Mouse (Mus musculus): Measurements from ENCODE around the gene Haao. TPM values are rescaled to one million over a fixed set of nuclear protein-coding genes. Genes with fewer than 3 reads are reported as not detected.
"Not testable (repeated sequence)": the region's sequence is repeated elsewhere in the genome, so short reads cannot be mapped to it uniquely, and the experiment has no call there.

Haao gene
- polyA plus RNA-seq, 1 experiment from 2014 or later, result 0.40 TPM

DNA sequence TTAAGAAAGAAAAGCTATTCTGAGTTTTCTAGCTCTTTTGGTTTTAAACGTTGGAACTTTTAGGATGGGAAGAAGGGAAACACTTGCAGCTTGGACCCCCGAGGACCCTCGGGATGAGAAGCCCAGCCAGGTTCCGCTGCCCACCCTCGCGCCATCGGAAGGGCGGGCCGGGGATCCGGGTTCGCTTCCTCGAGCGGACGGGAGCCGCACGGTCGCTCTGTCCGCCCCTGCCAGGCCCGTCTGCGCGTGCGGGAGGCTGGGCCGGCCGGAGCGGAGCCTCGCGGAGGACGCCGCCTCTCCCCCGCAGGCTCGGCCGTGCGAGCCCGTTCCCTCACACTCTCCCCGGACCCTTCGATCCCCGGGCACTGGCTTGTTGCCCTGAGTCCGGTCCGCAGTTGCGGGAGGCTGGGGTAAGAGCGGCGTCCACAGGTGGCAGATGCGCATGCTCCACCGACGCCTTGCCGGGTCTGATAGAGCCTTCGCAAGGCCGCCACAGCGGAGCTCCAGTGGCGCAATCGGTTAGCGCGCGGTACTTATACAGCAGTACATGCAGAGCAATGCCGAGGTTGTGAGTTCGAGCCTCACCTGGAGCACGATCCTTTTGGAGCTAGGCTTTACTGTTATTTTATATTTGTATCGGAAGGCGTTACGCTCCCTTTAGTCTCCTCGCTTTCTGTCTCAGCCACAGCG lies 13.8 kb upstream of the Haao start:
- no peaks in the 10 kb centered on the region for H3K9me3 ChIP-seq (ENCODE audit: control insufficient read depth)
- ATAC-seq, result peak; percentile 94
- no peak for TF ChIP-seq CTCF (IDR thresholded peaks at IDR 0.05; ENCODE audit: low read depth)
- peak overlapping the region; percentile 78 for H3K9ac ChIP-seq (ENCODE audit: low read depth, low read length)
- H3K36me3 ChIP-seq (ENCODE audit: control insufficient read depth, insufficient read depth), result no peaks in the 10 kb centered on the region
- under 1% methylated on average over 62 of the region's 62 CpGs for WGBS
- no peaks in the 10 kb centered on the region for H3K4me1 ChIP-seq (replicated peaks; ENCODE audit: control insufficient read depth, insufficient read depth, low read length)
- H3K27ac ChIP-seq (ENCODE audit: low read depth, low read length), result peak overlapping the region; percentile 92
- H3K4me2 ChIP-seq (replicated peaks; ENCODE audit: low read depth), result peak overlapping the region; percentile 78
- H3K4me3 ChIP-seq (ENCODE audit: low read depth, low read length), result peak overlapping the region; percentile 76
- no peaks in the 10 kb centered on the region for H3K27me3 ChIP-seq (replicated peaks; ENCODE audit: control insufficient read depth, insufficient read depth, low read length)

DNA sequence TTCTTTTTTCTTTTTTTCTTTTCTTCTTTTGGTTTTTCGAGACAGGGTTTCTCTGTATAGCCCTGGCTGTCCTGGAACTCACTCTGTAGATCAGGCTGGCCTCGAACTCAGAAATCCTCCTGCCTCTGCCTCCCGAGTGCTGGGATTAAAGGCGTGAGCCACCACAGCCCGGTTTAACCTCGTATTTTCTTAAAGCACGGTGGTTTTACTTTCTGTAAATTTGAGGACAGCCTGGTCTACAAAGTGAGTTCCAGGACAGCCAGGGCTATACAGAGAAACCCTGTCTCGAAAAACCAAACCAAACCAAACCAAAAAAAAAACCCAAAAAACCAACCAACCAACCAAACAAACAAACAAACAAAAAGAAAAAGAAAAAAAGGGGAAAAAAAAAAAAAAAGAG lies 13.2 kb upstream of the Haao start:
- H3K9me3 ChIP-seq (ENCODE audit: control insufficient read depth); H3K27ac ChIP-seq (ENCODE audit: low read depth, low read length); H3K9ac ChIP-seq (ENCODE audit: low read depth, low read length); H3K36me3 ChIP-seq (ENCODE audit: control insufficient read depth, insufficient read depth); H3K27me3 ChIP-seq (replicated peaks; ENCODE audit: control insufficient read depth, insufficient read depth, low read length); H3K4me1 ChIP-seq (replicated peaks; ENCODE audit: control insufficient read depth, insufficient read depth, low read length); ATAC-seq: not testable (repeated sequence)
- peak overlapping the region; percentile 78; the same call in 1 of the 2 replicates for H3K4me2 ChIP-seq (replicated peaks; ENCODE audit: low read depth)
- 74% methylated on average over 8 of the region's 8 CpGs for WGBS
- H3K4me3 ChIP-seq (ENCODE audit: low read depth, low read length), result peak overlapping the region; percentile 76

DNA sequence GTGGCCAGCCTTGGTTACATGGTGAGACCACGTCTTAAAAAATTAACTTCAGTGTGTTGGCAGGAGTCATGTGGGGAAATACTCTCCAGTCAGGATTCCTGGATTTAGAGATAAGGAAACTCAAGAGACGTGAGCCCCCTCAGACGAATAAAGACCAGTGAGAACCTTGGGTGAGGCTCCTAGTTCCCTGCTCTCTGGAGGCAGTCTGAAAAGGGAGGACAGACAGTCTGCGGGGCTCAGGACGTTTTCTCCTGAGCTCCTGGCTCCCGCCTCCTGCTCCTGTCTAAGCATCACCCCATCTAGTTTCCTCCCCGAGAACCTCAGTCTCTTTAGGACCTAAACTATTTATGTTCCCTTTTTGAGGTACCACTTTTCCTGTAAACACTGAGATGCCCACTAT lies 12.5 kb upstream of the Haao start:
- Histone ChIP-seq H3K27ac (ENCODE audit: low read depth, low read length) (no peak overlapping the region), H3K4me3 (ENCODE audit: low read depth, low read length) (no peak overlapping the region), H3K4me2 (replicated peaks; ENCODE audit: low read depth) (no peak overlapping the region), H3K27me3 (replicated peaks; ENCODE audit: control insufficient read depth, insufficient read depth, low read length) (no peaks in the 10 kb centered on the region), H3K9me3 (ENCODE audit: control insufficient read depth) (no peaks in the 10 kb centered on the region), H3K4me1 (replicated peaks; ENCODE audit: control insufficient read depth, insufficient read depth, low read length) (no peaks in the 10 kb centered on the region), H3K36me3 (ENCODE audit: control insufficient read depth, insufficient read depth) (no peaks in the 10 kb centered on the region), H3K9ac (ENCODE audit: low read depth, low read length) (no peak overlapping the region)
- ATAC-seq, result no peak
- WGBS, result 77% methylated on average over 7 of the region's 7 CpGs
- no peak for TF ChIP-seq CTCF (IDR thresholded peaks at IDR 0.05; ENCODE audit: low read depth)

DNA sequence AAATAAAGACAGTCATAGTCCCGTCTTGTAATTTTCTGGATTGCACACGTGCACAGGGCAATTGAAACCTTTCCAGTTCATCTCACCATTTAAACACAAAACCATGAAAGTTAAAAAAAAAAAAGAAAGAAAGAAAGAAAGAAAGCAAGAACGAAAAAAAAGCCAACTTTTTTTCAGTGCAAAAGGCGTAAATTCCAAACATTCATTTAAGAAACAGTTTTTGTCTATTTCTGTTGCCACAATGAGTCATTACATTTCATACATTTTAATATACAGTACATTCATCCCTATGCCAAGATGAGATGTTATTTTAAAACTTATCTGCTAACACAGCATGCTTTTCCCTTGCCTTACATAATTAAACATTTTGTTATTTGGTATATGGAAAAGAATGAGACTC lies 11.9 kb upstream of the Haao start:
- Histone ChIP-seq H3K27me3 (replicated peaks; ENCODE audit: control insufficient read depth, insufficient read depth, low read length) (no peaks in the 10 kb centered on the region), H3K9me3 (ENCODE audit: control insufficient read depth) (no peaks in the 10 kb centered on the region), H3K27ac (ENCODE audit: low read depth, low read length) (no peak overlapping the region), H3K4me1 (replicated peaks; ENCODE audit: control insufficient read depth, insufficient read depth, low read length) (no peaks in the 10 kb centered on the region), H3K4me2 (replicated peaks; ENCODE audit: low read depth) (no peak overlapping the region), H3K36me3 (ENCODE audit: control insufficient read depth, insufficient read depth) (no peaks in the 10 kb centered on the region), H3K4me3 (ENCODE audit: low read depth, low read length) (no peak overlapping the region), H3K9ac (ENCODE audit: low read depth, low read length) (no peak overlapping the region)
- TF ChIP-seq CTCF (IDR thresholded peaks at IDR 0.05; ENCODE audit: low read depth), result no peak
- no peak for ATAC-seq
- WGBS, result 85% methylated on average over 4 of the region's 4 CpGs

DNA sequence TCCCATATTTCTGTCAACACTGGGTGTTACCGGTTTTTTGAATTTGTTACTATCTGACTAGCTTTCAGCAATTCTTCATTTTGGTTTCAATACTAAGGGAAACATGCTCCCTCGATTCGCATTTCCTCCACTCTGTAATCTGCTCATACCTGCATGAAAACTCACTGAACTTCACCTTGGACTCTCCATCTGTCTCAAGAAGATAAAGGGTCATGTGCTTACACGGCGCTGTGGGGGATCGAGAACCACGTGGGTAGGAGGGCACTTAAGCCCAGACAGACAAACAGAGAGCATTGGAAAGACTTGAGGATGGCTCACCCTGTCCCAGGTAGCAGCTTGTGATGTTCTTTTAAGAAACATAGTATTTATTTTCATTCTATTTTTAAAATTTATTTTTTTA lies 10.7 kb upstream of the Haao start:
- H3K9ac ChIP-seq (ENCODE audit: low read depth, low read length), result no peak overlapping the region
- ATAC-seq, result no peak
- H3K4me2 ChIP-seq (replicated peaks; ENCODE audit: low read depth), result no peak overlapping the region
- no peak for TF ChIP-seq CTCF (IDR thresholded peaks at IDR 0.05; ENCODE audit: low read depth)
- H3K4me1 ChIP-seq (replicated peaks; ENCODE audit: control insufficient read depth, insufficient read depth, low read length), result no peaks in the 10 kb centered on the region
- H3K36me3 ChIP-seq (ENCODE audit: control insufficient read depth, insufficient read depth), result no peaks in the 10 kb centered on the region
- H3K9me3 ChIP-seq (ENCODE audit: control insufficient read depth), result no peaks in the 10 kb centered on the region
- H3K27me3 ChIP-seq (replicated peaks; ENCODE audit: control insufficient read depth, insufficient read depth, low read length), result no peaks in the 10 kb centered on the region
- no peak overlapping the region for H3K27ac ChIP-seq (ENCODE audit: low read depth, low read length)
- 76% methylated on average over 7 of the region's 7 CpGs for WGBS
- no peak overlapping the region for H3K4me3 ChIP-seq (ENCODE audit: low read depth, low read length)

DNA sequence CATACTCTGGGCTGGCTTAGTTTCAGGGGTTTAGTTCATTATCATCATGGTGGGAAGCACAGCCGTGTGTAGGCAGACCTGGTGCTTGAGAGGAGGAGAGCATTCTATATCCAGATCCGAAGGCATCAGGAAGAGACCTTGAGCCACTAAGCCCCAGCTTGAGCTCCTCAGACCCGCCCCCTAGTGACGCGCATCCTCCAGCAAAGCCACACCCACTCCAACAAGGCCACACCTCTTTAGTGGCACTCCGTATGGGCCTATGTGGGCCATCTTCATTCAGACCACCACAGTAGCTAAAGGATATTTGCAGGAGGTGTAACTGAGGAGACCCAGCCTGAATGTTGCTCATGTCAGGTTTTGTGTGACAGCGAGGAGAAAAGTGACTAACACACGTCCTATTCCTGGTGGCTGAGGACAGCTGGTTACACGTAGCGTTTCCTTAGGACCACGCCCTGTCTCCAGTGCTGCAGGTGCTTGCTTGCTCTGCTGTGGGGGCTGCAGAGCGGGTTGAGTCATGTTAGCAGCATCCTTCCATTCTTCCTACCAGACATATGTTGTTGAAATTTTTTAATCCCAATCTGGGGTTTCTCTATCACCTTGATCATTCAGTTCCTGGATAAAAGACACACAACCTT lies 6.6 kb upstream of the Haao start:
- no peaks in the 10 kb centered on the region for H3K27me3 ChIP-seq (replicated peaks; ENCODE audit: control insufficient read depth, insufficient read depth, low read length)
- H3K9me3 ChIP-seq (ENCODE audit: control insufficient read depth), result no peaks in the 10 kb centered on the region
- no peak for TF ChIP-seq CTCF (IDR thresholded peaks at IDR 0.05; ENCODE audit: low read depth)
- no peak overlapping the region for H3K9ac ChIP-seq (ENCODE audit: low read depth, low read length)
- H3K4me1 ChIP-seq (replicated peaks; ENCODE audit: control insufficient read depth, insufficient read depth, low read length), result no peaks in the 10 kb centered on the region
- peak overlapping the region; percentile 25 for H3K4me3 ChIP-seq (ENCODE audit: low read depth, low read length)
- no peak overlapping the region for H3K27ac ChIP-seq (ENCODE audit: low read depth, low read length)
- 30% methylated on average over 12 of the region's 12 CpGs for WGBS
- peak overlapping the region; percentile 58 for H3K4me2 ChIP-seq (replicated peaks; ENCODE audit: low read depth)
- no peaks in the 10 kb centered on the region for H3K36me3 ChIP-seq (ENCODE audit: control insufficient read depth, insufficient read depth)
- peak; percentile 84 for ATAC-seq
